Mouse (Mus musculus) 416B (cell line): Measurements from ENCODE around the gene Gja10.

ENCODE experiments used
- DNase-seq: peaks from one replicate; pipeline ENCODE4 v3.0.0; 2011; ENCODE audit warnings: low read depth

Gja10 gene

GRCm38 (mm10) chr4:32561555-32562095, 40.9 kb downstream of the Gja10 start:
- peak; percentile 24 for DNase-seq

- DNase-seq, result no peak
Observed at GRCm38 (mm10) chr4:32560724-32561554, 41.6 kb downstream of the Gja10 start.

GRCm38 (mm10) chr4:32560246-32560645, 42.3 kb downstream of the Gja10 start:
- DNase-seq, result no peak

- DNase-seq, result no peak
Observed at GRCm38 (mm10) chr4:32555506-32555905, 47.1 kb downstream of the Gja10 start.

- peak; percentile 51 for DNase-seq
Observed at GRCm38 (mm10) chr4:32551337-32551736, 51.2 kb downstream of the Gja10 start.

- no peak for DNase-seq
Observed at GRCm38 (mm10) chr4:32549150-32549549, 53.4 kb downstream of the Gja10 start.
